Comparison of ENCODE assay signal across 18 mouse cellular contexts in the genomic region with DNA sequence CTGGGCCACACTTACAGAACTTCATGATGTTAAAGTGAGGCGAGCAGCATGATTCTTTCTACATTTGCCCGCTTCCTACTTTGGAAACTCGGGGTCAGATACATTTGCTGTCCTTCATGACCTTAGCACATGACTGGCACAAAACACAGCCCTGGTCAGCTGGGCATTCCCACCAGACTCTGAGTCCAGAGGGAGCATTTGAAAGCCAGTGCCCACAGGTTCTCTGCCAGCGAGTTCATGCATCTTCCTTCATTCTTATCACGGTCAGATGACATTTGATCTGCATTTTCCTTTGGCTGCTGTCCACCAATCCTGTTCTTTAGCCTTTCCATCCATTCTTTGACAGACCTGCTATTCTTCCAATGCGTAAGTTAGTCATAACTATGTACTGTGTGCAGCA.
"Had no signal": no experiment of that assay in that cellular context is flagged by ENCODE, and none has a peak within 500 bp of the region (broad histone marks: within the 10 kb centered on the region; RNA-seq: fewer than 3 reads in every experiment).

No protein-coding gene starts in this region.

- H3K27ac ChIP-seq: lung, embryonic 15.5 days; macrophage; neural tube, embryonic 12.5 days; stomach, embryonic 15.5 days; stomach, postnatal 0 days had no signal

- H3K36me3 ChIP-seq: stomach, embryonic 15.5 days had no signal

- DNase-seq: liver, postnatal 0 days; lung, adult 2 months; lung, postnatal 14 days; lung, postnatal 36 days; midbrain, embryonic 14.5 days; right cerebral cortex, postnatal 14 days; thymus, adult 2 months; thymus, postnatal 25 days; thymus, postnatal 4 days had no signal

- H3K4me1 ChIP-seq: lung, embryonic 15.5 days; megakaryocyte, embryonic 14.5 days; neural tube, embryonic 12.5 days; stomach, embryonic 15.5 days had no signal

- H3K9ac ChIP-seq: liver, postnatal 0 days; lung, embryonic 15.5 days; neural tube, embryonic 12.5 days; stomach, embryonic 15.5 days had no signal

- ATAC-seq: liver, postnatal 0 days; lung, postnatal 0 days; midbrain, embryonic 16.5 days had no signal

- H3K4me2 ChIP-seq: lung, embryonic 15.5 days; midbrain, embryonic 11.5 days; neural tube, embryonic 12.5 days; stomach, embryonic 15.5 days had no signal

- H3K9me3 ChIP-seq: lung, embryonic 15.5 days; megakaryocyte, embryonic 14.5 days; neural tube, embryonic 12.5 days; stomach, embryonic 15.5 days had no signal

- H3K27me3 ChIP-seq: lung, embryonic 15.5 days; neural tube, embryonic 12.5 days; stomach, embryonic 15.5 days had no signal

- H3K4me3 ChIP-seq: lung, embryonic 15.5 days; megakaryocyte, embryonic 14.5 days; neural tube, embryonic 12.5 days; stomach, embryonic 15.5 days had no signal
